Mouse (Mus musculus): Measurements from ENCODE around the gene Slc2a13.
A peak's percentile ranks its signal among the peaks of the same experiment; 100 is the strongest.

Gene Slc2a13

GRCm38 (mm10) chr15:91279571-91279970, 293.5 kb downstream of the Slc2a13 start:
- no peak for DNase-seq (ENCODE audit: low read depth, low spot score)

- DNase-seq (ENCODE audit: low read depth, low spot score): no peak
Measured at GRCm38 (mm10) chr15:91275961-91276360, 297.1 kb downstream of the Slc2a13 start.

- DNase-seq (ENCODE audit: low read depth, low spot score): no peak
Measured at GRCm38 (mm10) chr15:91268532-91268931, 304.5 kb downstream of the Slc2a13 start.

GRCm38 (mm10) chr15:91263926-91264325, 309.1 kb downstream of the Slc2a13 start:
- no peak for DNase-seq (ENCODE audit: low read depth, low spot score)

- no peak for DNase-seq (ENCODE audit: low read depth, low spot score)
Measured at GRCm38 (mm10) chr15:91260578-91260977, 312.5 kb downstream of the Slc2a13 start.

- peak; percentile 4 for DNase-seq (ENCODE audit: low read depth, low spot score)
Measured at GRCm38 (mm10) chr15:91257140-91257539, 315.9 kb downstream of the Slc2a13 start.

- no peak for DNase-seq (ENCODE audit: low read depth, low spot score)
Measured at GRCm38 (mm10) chr15:91255308-91255707, 317.8 kb downstream of the Slc2a13 start.

GRCm38 (mm10) chr15:91252956-91253355, 320.1 kb downstream of the Slc2a13 start:
- peak; percentile 3 for DNase-seq (ENCODE audit: low read depth, low spot score)

GRCm38 (mm10) chr15:91251544-91252408, 321.3 kb downstream of the Slc2a13 start:
- DNase-seq (ENCODE audit: low read depth, low spot score): no peak

- no peak for DNase-seq (ENCODE audit: low read depth, low spot score)
Measured at GRCm38 (mm10) chr15:91250815-91251214, 322.2 kb downstream of the Slc2a13 start.

GRCm38 (mm10) chr15:91240683-91241335, 332.3 kb downstream of the Slc2a13 start:
- DNase-seq (ENCODE audit: low read depth, low spot score): no peak

- DNase-seq (ENCODE audit: low read depth, low spot score): no peak
Measured at GRCm38 (mm10) chr15:91237294-91237693, 335.8 kb downstream of the Slc2a13 start.
